Mouse (Mus musculus) intestine, embryonic 16.5 days (tissue): ENCODE data around the gene Cks2. TPM values are rescaled to one million over a fixed set of nuclear protein-coding genes. Genes with fewer than 3 reads are reported as not detected.
"Not testable (repeated sequence)": the region's sequence is repeated elsewhere in the genome, so short reads cannot be mapped to it uniquely, and the experiment has no call there.

Experiments used
- ATAC-seq: fragments of 200-750 bp; cut with Nextera tagmentation; 2 replicates; pipeline ENCODE4 v1.8.0; 2017; ENCODE audit warnings: moderate TSS enrichment, moderate library complexity
- H3K27ac ChIP-seq: fragments of 300-500 bp; sonication (generic); 2 replicates; pipeline ENCODE4 v1.5.1; 2014; ENCODE audit warnings: mild to moderate bottlenecking, low read length
- H3K27me3 ChIP-seq: fragments of 300-500 bp; sonication (generic); replicated peaks from 2 replicates; pipeline ENCODE4 v1.6.1; 2014; ENCODE audit warnings: low read length, control low read depth, mixed read lengths; ENCODE audit not compliant: control insufficient read depth, insufficient read depth
- H3K36me3 ChIP-seq: fragments of 300-500 bp; sonication (generic); 2 replicates; pipeline ENCODE4 v1.6.1; 2014; ENCODE audit warnings: low read length, control low read depth; ENCODE audit not compliant: control insufficient read depth, insufficient read depth
- H3K4me1 ChIP-seq: fragments of 300-500 bp; sonication (generic); 2 replicates; pipeline ENCODE4 v1.6.1; 2014; ENCODE audit warnings: low read length, control low read depth, mixed read lengths; ENCODE audit not compliant: control insufficient read depth, insufficient read depth
- H3K4me2 ChIP-seq: fragments of 300-500 bp; sonication (generic); 2 replicates; pipeline ENCODE4 v1.6.1; 2014; ENCODE audit warnings: low read depth, low read length, control low read depth
- H3K4me3 ChIP-seq: fragments of 300-500 bp; sonication (generic); 2 replicates; pipeline ENCODE4 v1.5.1; 2014; ENCODE audit warnings: mild to moderate bottlenecking, low read length
- H3K9ac ChIP-seq: fragments of 300-500 bp; sonication (generic); 2 replicates; pipeline ENCODE4 v1.6.1; 2014; ENCODE audit warnings: low read depth, low read length
- H3K9me3 ChIP-seq: fragments of 300-500 bp; sonication (generic); 2 replicates; pipeline ENCODE4 v1.6.1; 2016; ENCODE audit warnings: low read length, control low read depth; ENCODE audit not compliant: control insufficient read depth
- WGBS: fragments of 180-500 bp; shearing (Covaris S2); extraction: QIAGEN DNeasy Blood & Tissue Kit; methylation state at CpG from one replicate; pipeline ENCODE4 v1.1.7; 2014; 5-methylcytosine and 5-hydroxymethylcytosine counted together
- polyA plus RNA-seq: library from polyadenylated mRNA; unstranded; fragments of >200 nt; fragmentation: Nextera tagmentation; extraction: Ambion mirVana; gene quantifications from 2 replicates; pipeline ENCODE4 v1.2.1, GENCODE M21; 2015

The Cks2 gene
- polyA plus RNA-seq, 1 experiment from 2014 or later: 266 TPM

GRCm38 (mm10) chr13:51659573-51659972, 14.5 kb downstream of the Cks2 start:
- Histone ChIP-seq H3K36me3 (peaks cover 22% of the 10 kb centered on the region), H3K4me3 (no peak overlapping the region), H3K27me3 (no peaks in the 10 kb centered on the region), H3K4me2 (no peak overlapping the region), H3K27ac (no peak overlapping the region), H3K9ac (no peak overlapping the region), H3K9me3 (no peaks in the 10 kb centered on the region), H3K4me1 (no peaks in the 10 kb centered on the region)
- no peak for ATAC-seq
- WGBS: 96% methylated on average over 7 of the region's 7 CpGs

- no peak for ATAC-seq
- no peaks in the 10 kb centered on the region for H3K9me3 ChIP-seq
- no peaks in the 10 kb centered on the region for H3K27me3 ChIP-seq
- peaks cover 13% of the 10 kb centered on the region; the same call in 1 of the 2 replicates for H3K36me3 ChIP-seq
- H3K4me3 ChIP-seq: no peak overlapping the region
- no peak overlapping the region for H3K4me2 ChIP-seq
- no peaks in the 10 kb centered on the region for H3K4me1 ChIP-seq
- WGBS: 91% methylated on average over 2 of the region's 2 CpGs
- no peak overlapping the region for H3K27ac ChIP-seq
- no peak overlapping the region for H3K9ac ChIP-seq
Measured at GRCm38 (mm10) chr13:51663561-51663960, 18.5 kb downstream of the Cks2 start.

GRCm38 (mm10) chr13:51668195-51668594, 23.2 kb downstream of the Cks2 start:
- whole genome bisulfite sequencing: 83% methylated on average over 12 of the region's 12 CpGs

GRCm38 (mm10) chr13:51676641-51677040, 31.6 kb downstream of the Cks2 start:
- Histone ChIP-seq H3K9ac (no peak overlapping the region), H3K27me3 (no peaks in the 10 kb centered on the region), H3K9me3 (no peaks in the 10 kb centered on the region), H3K4me2 (no peak overlapping the region), H3K4me3 (no peak overlapping the region), H3K36me3 (peaks cover 29% of the 10 kb centered on the region), H3K4me1 (no peaks in the 10 kb centered on the region), H3K27ac (no peak overlapping the region)
- WGBS: 68% methylated on average over 4 of the region's 4 CpGs
- ATAC-seq: no peak

More at GRCm38 (mm10) chr13:51668195-51668594, 23.2 kb downstream of the Cks2 start:
- not testable (repeated sequence) for H3K27ac ChIP-seq, H3K4me3 ChIP-seq, H3K27me3 ChIP-seq, H3K9me3 ChIP-seq, H3K4me2 ChIP-seq, H3K9ac ChIP-seq, H3K4me1 ChIP-seq
- ATAC-seq: 0 out of 2 replicates have a peak, but pooled peaks have one; percentile 21
- H3K36me3 ChIP-seq: peaks cover 11% of the 10 kb centered on the region; the same call in 1 of the 2 replicates

- Histone ChIP-seq H3K27ac (no peak overlapping the region), H3K9me3 (no peaks in the 10 kb centered on the region), H3K4me2 (no peak overlapping the region), H3K4me3 (no peak overlapping the region), H3K27me3 (no peaks in the 10 kb centered on the region), H3K36me3 (peaks cover 31% of the 10 kb centered on the region), H3K9ac (no peak overlapping the region), H3K4me1 (no peaks in the 10 kb centered on the region)
- WGBS: 95% methylated on average over 12 of the region's 12 CpGs
- no peak for ATAC-seq
Measured at GRCm38 (mm10) chr13:51677041-51677440, 32.0 kb downstream of the Cks2 start.

- Histone ChIP-seq H3K9ac (no peak overlapping the region), H3K36me3 (peaks cover 36% of the 10 kb centered on the region), H3K4me3 (no peak overlapping the region), H3K4me1 (no peaks in the 10 kb centered on the region), H3K27ac (no peak overlapping the region), H3K4me2 (no peak overlapping the region), H3K9me3 (no peaks in the 10 kb centered on the region), H3K27me3 (no peaks in the 10 kb centered on the region)
- ATAC-seq: no peak
- WGBS: 91% methylated on average over 7 of the region's 7 CpGs
Measured at GRCm38 (mm10) chr13:51677630-51678185, 32.7 kb downstream of the Cks2 start.

- no peak for ATAC-seq
- Histone ChIP-seq H3K36me3 (peaks cover 39% of the 10 kb centered on the region), H3K27ac (no peak overlapping the region), H3K4me3 (no peak overlapping the region), H3K9ac (no peak overlapping the region), H3K4me2 (no peak overlapping the region), H3K9me3 (no peaks in the 10 kb centered on the region), H3K4me1 (no peaks in the 10 kb centered on the region), H3K27me3 (no peaks in the 10 kb centered on the region)
- 96% methylated on average over 6 of the region's 6 CpGs for WGBS
Measured at GRCm38 (mm10) chr13:51678687-51679086, 33.7 kb downstream of the Cks2 start.

GRCm38 (mm10) chr13:51679332-51679731, 34.3 kb downstream of the Cks2 start:
- H3K9me3 ChIP-seq: no peaks in the 10 kb centered on the region
- no peak overlapping the region for H3K4me2 ChIP-seq
- H3K27me3 ChIP-seq: no peaks in the 10 kb centered on the region
- no peaks in the 10 kb centered on the region for H3K4me1 ChIP-seq
- H3K4me3 ChIP-seq: no peak overlapping the region
- no peak overlapping the region for H3K27ac ChIP-seq
- no peak for ATAC-seq
- H3K9ac ChIP-seq: no peak overlapping the region
- WGBS: 82% methylated on average over 4 of the region's 4 CpGs
- H3K36me3 ChIP-seq: peaks cover 34% of the 10 kb centered on the region

- Histone ChIP-seq H3K27me3 (no peaks in the 10 kb centered on the region), H3K4me1 (0 out of 2 replicates have a peak, but pooled peaks cover 2% of the 10 kb centered on the region), H3K9ac (no peak overlapping the region), H3K4me2 (no peak overlapping the region), H3K36me3 (peaks cover 29% of the 10 kb centered on the region), H3K27ac (no peak overlapping the region), H3K9me3 (no peaks in the 10 kb centered on the region), H3K4me3 (no peak overlapping the region)
- no peak for ATAC-seq
- 85% methylated on average over 5 of the region's 5 CpGs for WGBS
Measured at GRCm38 (mm10) chr13:51681076-51681475, 36.0 kb downstream of the Cks2 start.

- 94% methylated on average over 8 of the region's 8 CpGs for WGBS
- Histone ChIP-seq H3K4me3 (no peak overlapping the region), H3K27ac (no peak overlapping the region), H3K27me3 (no peaks in the 10 kb centered on the region), H3K9ac (no peak overlapping the region), H3K4me2 (no peak overlapping the region), H3K36me3 (peaks cover 26% of the 10 kb centered on the region), H3K9me3 (no peaks in the 10 kb centered on the region), H3K4me1 (0 out of 2 replicates have a peak, but pooled peaks cover 2% of the 10 kb centered on the region)
- ATAC-seq: no peak
Measured at GRCm38 (mm10) chr13:51681634-51682033, 36.6 kb downstream of the Cks2 start.
